Mouse (Mus musculus): ENCODE measurements around the gene Scfd2. TPM values are rescaled to one million over a fixed set of nuclear protein-coding genes. Genes with fewer than 3 reads are reported as not detected.

Gene Scfd2
- polyA plus RNA-seq, 1 experiment, result 14.9 TPM

DNA sequence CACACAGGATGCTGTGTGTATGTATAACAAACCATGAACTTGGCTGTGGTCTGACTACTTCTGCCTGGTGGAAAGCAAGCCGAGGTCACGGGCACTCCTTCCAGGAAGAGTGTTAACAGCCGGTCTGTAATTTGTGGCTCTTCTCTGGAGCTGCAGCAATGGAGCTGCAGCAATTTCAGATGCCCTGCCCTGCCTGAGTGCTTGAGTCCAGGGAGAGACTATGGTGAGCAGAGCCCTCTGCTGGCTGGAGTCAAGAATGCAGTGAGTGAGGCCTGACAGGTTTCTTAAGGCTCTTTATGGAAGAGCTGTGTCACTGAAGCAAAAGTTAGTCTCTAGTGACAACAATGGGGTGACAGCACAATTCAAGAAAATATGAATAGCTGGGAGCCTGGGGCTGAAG lies 253.8 kb downstream of the Scfd2 start:
- Histone ChIP-seq H3K4me3 (ENCODE audit: control insufficient read depth, low read depth, low read length) (peak overlapping the region; percentile 35), H3K36me3 (ENCODE audit: control insufficient read depth, insufficient read depth, low read length) (no peaks in the 10 kb centered on the region), H3K27ac (ENCODE audit: control insufficient read depth, insufficient read depth, low read depth, low read length) (no peak overlapping the region), H3K4me1 (ENCODE audit: control insufficient read depth, insufficient read depth, low read length) (peaks cover 7% of the 10 kb centered on the region), H3K27me3 (ENCODE audit: control insufficient read depth, insufficient read depth, low read length) (no peaks in the 10 kb centered on the region)
- TF ChIP-seq CTCF (IDR thresholded peaks at IDR 0.05; ENCODE audit: control insufficient read depth, insufficient read depth, insufficient replicate concordance, low read depth, low read length), result peak; percentile 82; the same call in 1 of the 2 replicates
- no peak for TF ChIP-seq POLR2A (IDR thresholded peaks at IDR 0.05; ENCODE audit: control insufficient read depth, low read depth, low read length)

DNA sequence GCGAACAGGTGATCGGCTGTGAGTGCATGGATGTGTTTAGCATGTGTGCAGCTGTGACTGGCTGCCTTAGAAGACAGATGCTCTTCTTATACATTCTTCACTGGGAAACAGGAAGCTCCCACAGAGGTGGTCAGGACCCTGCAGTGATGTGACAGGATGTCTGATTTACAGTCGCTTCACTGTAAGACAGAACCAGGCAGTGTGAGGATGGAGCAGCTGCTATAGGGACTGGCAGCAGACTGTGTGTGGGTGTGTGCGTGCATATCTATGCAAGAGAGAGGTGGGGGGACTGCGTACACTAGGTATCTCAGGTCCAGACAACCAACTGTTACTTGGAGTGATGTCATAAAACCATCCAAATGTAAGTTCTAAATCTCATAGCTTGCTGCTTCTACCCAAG lies 254.3 kb downstream of the Scfd2 start:
- no peak for TF ChIP-seq CTCF (IDR thresholded peaks at IDR 0.05; ENCODE audit: control insufficient read depth, insufficient read depth, insufficient replicate concordance, low read depth, low read length)
- no peak for TF ChIP-seq POLR2A (IDR thresholded peaks at IDR 0.05; ENCODE audit: control insufficient read depth, low read depth, low read length)
- Histone ChIP-seq H3K27me3 (ENCODE audit: control insufficient read depth, insufficient read depth, low read length) (no peaks in the 10 kb centered on the region), H3K4me1 (ENCODE audit: control insufficient read depth, insufficient read depth, low read length) (peaks cover 7% of the 10 kb centered on the region), H3K36me3 (ENCODE audit: control insufficient read depth, insufficient read depth, low read length) (no peaks in the 10 kb centered on the region), H3K27ac (ENCODE audit: control insufficient read depth, insufficient read depth, low read depth, low read length) (no peak overlapping the region), H3K4me3 (ENCODE audit: control insufficient read depth, low read depth, low read length) (no peak overlapping the region)

DNA sequence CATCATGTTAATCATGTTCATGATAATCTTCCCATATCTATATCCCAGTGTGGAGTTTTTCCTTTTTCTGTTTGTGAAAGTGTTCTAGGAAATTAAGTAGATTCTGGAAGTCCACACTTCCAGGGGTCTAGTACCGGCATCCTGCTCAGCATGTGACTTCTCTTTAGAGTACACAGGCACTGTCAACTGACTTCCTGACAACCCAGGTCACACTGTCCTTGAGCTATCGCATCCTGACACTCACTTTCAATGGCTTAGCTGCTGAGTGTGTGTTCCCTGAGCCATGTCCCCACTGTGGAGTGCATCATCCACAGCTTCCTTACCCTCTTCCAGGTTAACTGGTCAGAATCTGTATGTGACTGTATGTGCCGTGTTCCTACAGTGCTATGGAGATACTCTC lies 258.2 kb downstream of the Scfd2 start:
- Histone ChIP-seq H3K27ac (ENCODE audit: control insufficient read depth, insufficient read depth, low read depth, low read length) (no peak overlapping the region), H3K27me3 (ENCODE audit: control insufficient read depth, insufficient read depth, low read length) (no peaks in the 10 kb centered on the region), H3K36me3 (ENCODE audit: control insufficient read depth, insufficient read depth, low read length) (no peaks in the 10 kb centered on the region), H3K4me1 (ENCODE audit: control insufficient read depth, insufficient read depth, low read length) (no peaks in the 10 kb centered on the region), H3K4me3 (ENCODE audit: control insufficient read depth, low read depth, low read length) (no peak overlapping the region)
- TF ChIP-seq CTCF (IDR thresholded peaks at IDR 0.05; ENCODE audit: control insufficient read depth, insufficient read depth, insufficient replicate concordance, low read depth, low read length) (no peak), POLR2A (IDR thresholded peaks at IDR 0.05; ENCODE audit: control insufficient read depth, low read depth, low read length) (no peak)

DNA sequence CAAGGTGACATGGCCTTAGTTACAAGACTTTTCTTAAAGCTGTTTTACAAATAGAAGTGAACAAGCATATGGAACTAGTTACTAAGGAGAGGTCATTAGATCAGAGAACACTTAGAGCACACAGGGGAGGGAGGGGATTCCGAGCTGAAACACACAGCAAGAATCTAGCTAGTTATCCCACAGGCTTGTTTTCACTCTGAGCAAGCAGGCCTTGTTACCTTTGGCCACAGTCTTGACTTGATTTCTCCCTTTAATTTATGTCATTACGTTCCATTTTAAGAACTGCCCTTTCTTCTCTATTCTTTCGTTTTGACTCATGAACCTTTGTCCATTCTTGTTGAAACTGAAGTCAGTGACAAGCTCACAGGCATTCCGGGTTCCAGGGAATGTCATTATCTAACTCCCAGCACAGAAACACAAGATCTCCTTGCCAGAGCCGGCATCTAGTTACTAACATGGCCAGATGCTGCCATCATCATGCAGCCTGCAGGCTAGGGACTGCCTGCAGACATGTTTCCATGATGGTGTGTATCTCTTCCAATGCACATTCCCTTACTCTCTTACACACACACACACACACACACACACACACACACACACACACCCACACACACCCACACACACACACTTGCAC lies 263.7 kb downstream of the Scfd2 start:
- no peak for TF ChIP-seq CTCF (IDR thresholded peaks at IDR 0.05; ENCODE audit: control insufficient read depth, insufficient read depth, insufficient replicate concordance, low read depth, low read length)
- TF ChIP-seq POLR2A (IDR thresholded peaks at IDR 0.05; ENCODE audit: control insufficient read depth, low read depth, low read length), result no peak
- H3K4me1 ChIP-seq (ENCODE audit: control insufficient read depth, insufficient read depth, low read length), result peaks cover 2% of the 10 kb centered on the region; the same call in 1 of the 2 replicates
- no peak overlapping the region for H3K27ac ChIP-seq (ENCODE audit: control insufficient read depth, insufficient read depth, low read depth, low read length)
- H3K36me3 ChIP-seq (ENCODE audit: control insufficient read depth, insufficient read depth, low read length), result no peaks in the 10 kb centered on the region
- H3K4me3 ChIP-seq (ENCODE audit: control insufficient read depth, low read depth, low read length), result peak overlapping the region; percentile 42
- H3K27me3 ChIP-seq (ENCODE audit: control insufficient read depth, insufficient read depth, low read length), result no peaks in the 10 kb centered on the region

DNA sequence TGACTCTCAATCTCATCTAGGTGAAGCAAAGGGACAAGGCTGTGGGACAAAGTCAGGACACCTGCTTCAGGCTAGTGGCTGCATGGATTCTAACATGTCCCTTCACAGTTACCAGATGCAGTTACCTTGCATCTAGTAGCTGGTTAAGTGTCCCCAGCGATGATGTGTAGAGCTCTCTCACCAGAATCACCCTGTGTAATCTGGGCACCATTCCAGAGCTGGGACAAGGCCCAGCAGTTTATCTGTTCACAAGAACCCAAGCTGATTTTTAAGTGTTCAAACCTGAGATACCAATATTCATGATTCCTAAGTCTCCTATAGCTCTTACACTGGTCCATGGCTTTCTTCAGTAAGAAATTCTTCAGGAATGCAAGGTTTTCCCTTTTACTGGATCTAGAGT lies 264.4 kb downstream of the Scfd2 start:
- Histone ChIP-seq H3K36me3 (ENCODE audit: control insufficient read depth, insufficient read depth, low read length) (no peaks in the 10 kb centered on the region), H3K27me3 (ENCODE audit: control insufficient read depth, insufficient read depth, low read length) (no peaks in the 10 kb centered on the region), H3K27ac (ENCODE audit: control insufficient read depth, insufficient read depth, low read depth, low read length) (no peak overlapping the region), H3K4me3 (ENCODE audit: control insufficient read depth, low read depth, low read length) (no peak overlapping the region), H3K4me1 (ENCODE audit: control insufficient read depth, insufficient read depth, low read length) (peaks cover 2% of the 10 kb centered on the region; the same call in 1 of the 2 replicates)
- TF ChIP-seq CTCF (IDR thresholded peaks at IDR 0.05; ENCODE audit: control insufficient read depth, insufficient read depth, insufficient replicate concordance, low read depth, low read length) (no peak), POLR2A (IDR thresholded peaks at IDR 0.05; ENCODE audit: control insufficient read depth, low read depth, low read length) (no peak)

DNA sequence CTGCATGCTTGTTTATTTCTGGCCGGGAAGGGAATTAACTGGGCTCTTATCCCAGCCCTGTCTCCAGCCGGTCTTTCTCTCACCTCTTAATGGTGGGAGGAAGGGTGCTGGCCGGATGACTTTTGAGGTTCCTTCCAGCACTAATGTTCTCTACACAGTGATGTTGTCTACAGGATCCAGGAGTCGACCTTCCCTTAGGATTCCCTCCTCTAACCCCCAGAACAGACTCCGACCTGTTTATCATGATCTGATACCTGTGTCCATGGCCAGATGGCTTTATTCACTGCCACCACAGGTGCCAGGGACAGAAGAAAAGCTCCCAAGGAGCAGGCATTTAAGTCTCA lies 265.1 kb downstream of the Scfd2 start:
- Histone ChIP-seq H3K4me3 (ENCODE audit: control insufficient read depth, low read depth, low read length) (no peak overlapping the region), H3K4me1 (ENCODE audit: control insufficient read depth, insufficient read depth, low read length) (peaks cover 2% of the 10 kb centered on the region; the same call in 1 of the 2 replicates), H3K27me3 (ENCODE audit: control insufficient read depth, insufficient read depth, low read length) (no peaks in the 10 kb centered on the region), H3K27ac (ENCODE audit: control insufficient read depth, insufficient read depth, low read depth, low read length) (no peak overlapping the region), H3K36me3 (ENCODE audit: control insufficient read depth, insufficient read depth, low read length) (no peaks in the 10 kb centered on the region)
- no peak for TF ChIP-seq POLR2A (IDR thresholded peaks at IDR 0.05; ENCODE audit: control insufficient read depth, low read depth, low read length)
- no peak for TF ChIP-seq CTCF (IDR thresholded peaks at IDR 0.05; ENCODE audit: control insufficient read depth, insufficient read depth, insufficient replicate concordance, low read depth, low read length)

DNA sequence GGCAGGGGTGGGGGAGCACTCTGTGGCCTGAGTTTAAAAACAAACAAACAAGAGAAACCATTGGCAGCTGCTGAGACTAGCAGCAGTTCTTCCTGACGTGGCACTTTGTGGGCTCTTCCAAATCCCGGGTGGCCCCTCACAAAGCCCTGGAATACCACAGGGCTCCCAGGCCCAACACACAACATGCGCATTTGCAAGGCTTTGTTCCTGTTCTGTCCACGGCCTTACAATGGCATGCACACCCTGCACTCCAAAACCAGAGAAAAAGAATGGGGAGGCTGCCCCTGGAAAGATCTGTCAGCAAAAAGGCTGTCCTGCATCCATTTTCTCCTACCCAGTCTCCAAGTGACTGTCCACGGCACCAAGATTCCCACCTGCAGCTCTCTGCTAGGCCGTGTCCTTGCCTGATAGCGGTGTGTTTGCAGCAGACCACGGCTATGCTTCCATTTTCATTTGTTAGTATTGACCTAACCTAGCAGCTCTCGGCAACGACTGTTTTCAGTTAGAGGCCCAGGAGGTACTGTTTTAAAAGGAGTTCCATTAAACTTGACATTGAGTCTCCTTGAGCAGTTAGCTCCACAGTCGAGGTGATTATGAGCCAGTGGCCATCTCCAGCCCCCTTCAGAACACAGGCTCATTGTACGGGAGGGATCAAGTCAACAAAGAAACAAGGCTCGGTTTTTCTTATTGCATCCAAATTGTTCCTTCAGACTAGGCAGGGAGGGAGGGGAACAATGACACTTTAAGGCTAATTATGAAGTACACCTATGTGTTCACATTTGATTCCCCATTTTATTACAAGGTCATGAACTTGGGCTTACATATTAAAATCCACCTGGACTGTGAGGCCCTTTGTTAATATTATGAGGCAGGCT lies 265.7 kb downstream of the Scfd2 start:
- TF ChIP-seq CTCF (IDR thresholded peaks at IDR 0.05; ENCODE audit: control insufficient read depth, insufficient read depth, insufficient replicate concordance, low read depth, low read length) (no peak), POLR2A (IDR thresholded peaks at IDR 0.05; ENCODE audit: control insufficient read depth, low read depth, low read length) (no peak)
- H3K27me3 ChIP-seq (ENCODE audit: control insufficient read depth, insufficient read depth, low read length), result no peaks in the 10 kb centered on the region
- H3K27ac ChIP-seq (ENCODE audit: control insufficient read depth, insufficient read depth, low read depth, low read length), result no peak overlapping the region
- no peaks in the 10 kb centered on the region for H3K36me3 ChIP-seq (ENCODE audit: control insufficient read depth, insufficient read depth, low read length)
- H3K4me3 ChIP-seq (ENCODE audit: control insufficient read depth, low read depth, low read length), result peak overlapping the region; percentile 48
- peaks cover 2% of the 10 kb centered on the region; the same call in 1 of the 2 replicates for H3K4me1 ChIP-seq (ENCODE audit: control insufficient read depth, insufficient read depth, low read length)

Data from testis, adult 2 months (tissue).